Mouse (Mus musculus) bone marrow, adult 2 months (tissue): ENCODE data around the gene Pvr. TPM values are rescaled to one million over a fixed set of nuclear protein-coding genes. Genes with fewer than 3 reads are reported as not detected.

Source experiments
- H3K27ac ChIP-seq: fragments of 200-500 bp; 2 replicates; pipeline ENCODE4 v1.5.1; 2012; ENCODE audit warnings: low read depth, mild to moderate bottlenecking, control low read depth, inconsistent platforms, low read length; ENCODE audit not compliant: control insufficient read depth, poor library complexity, insufficient read depth
- H3K4me1 ChIP-seq: fragments of 200-500 bp; 2 replicates; pipeline ENCODE4 v1.6.1; 2011; ENCODE audit warnings: low read length; ENCODE audit not compliant: control insufficient read depth, insufficient read depth
- H3K4me3 ChIP-seq: fragments of 200-500 bp; replicated peaks from 2 replicates; pipeline ENCODE3; 2011; ENCODE audit warnings: mild to moderate bottlenecking, low read depth, low read length, control low read depth; ENCODE audit not compliant: control insufficient read depth
- CTCF ChIP-seq: fragments of 200-500 bp; IDR thresholded peaks from 2 replicates; pipeline ENCODE4 v1.5.1; 2011; ENCODE audit warnings: low read length, control low read depth; ENCODE audit not compliant: control insufficient read depth, insufficient read depth
- POLR2A ChIP-seq: fragments of 200-500 bp; IDR thresholded peaks from 2 replicates; pipeline ENCODE4 v1.6.1; 2011; ENCODE audit warnings: low read depth, mild to moderate bottlenecking, control low read depth, low read length, borderline replicate concordance; ENCODE audit not compliant: control insufficient read depth
- WGBS: fragments of 180-500 bp; shearing (Covaris S2); methylation state at CpG from one replicate; pipeline ENCODE4 v1.1.7; 2018; 5-methylcytosine and 5-hydroxymethylcytosine counted together
- polyA plus RNA-seq: library from polyadenylated mRNA; stranded (reverse); fragments of >200 nt; gene quantifications from 2 replicates; pipeline ENCODE4 v1.2.4, GENCODE M21; 2011; ENCODE audit warnings: low replicate concordance; ENCODE audit not compliant: missing spikeins, insufficient read depth, insufficient read length

Gene Pvr
- polyA plus RNA-seq, 1 experiment = 4.7 TPM

GRCm38 (mm10) chr7:19889881-19890280 is 31.1 kb downstream of the Pvr start:
- 34% methylated on average over 8 of the region's 8 CpGs for WGBS
- TF ChIP-seq CTCF (peak; percentile 77), POLR2A (no peak)
- H3K4me3 ChIP-seq = no peak overlapping the region
- H3K4me1 ChIP-seq = no peaks in the 10 kb centered on the region; the same call in 1 of the 2 replicates
- H3K27ac ChIP-seq = no peak overlapping the region

- Histone ChIP-seq H3K27ac (no peak within 1 kb of the TSS), H3K4me1 (no peaks in the 10 kb centered on the region; the same call in 1 of the 2 replicates), H3K4me3 (no peak within 1 kb of the TSS)
- no peak for TF ChIP-seq POLR2A
- TF ChIP-seq CTCF = no peak
- WGBS = 63% methylated on average over 7 of the region's 7 CpGs
These were observed 33.1 kb downstream of the Pvr start, which contains the start of gene Ceacam19 for GRCm38 (mm10) chr7:19887849-19888248. Gene Ceacam19 (minus strand): TSS chr7:19887965.

GRCm38 (mm10) chr7:19880754-19881153 is 40.2 kb downstream of the Pvr start:
- TF ChIP-seq POLR2A (no peak), CTCF (no peak)
- 81% methylated on average over 8 of the region's 8 CpGs for WGBS
- no peak overlapping the region for H3K4me3 ChIP-seq
- peaks cover 1% of the 10 kb centered on the region for H3K4me1 ChIP-seq
- no peak overlapping the region for H3K27ac ChIP-seq

GRCm38 (mm10) chr7:19876781-19877425 is 44.1 kb downstream of the Pvr start:
- Histone ChIP-seq H3K27ac (peak overlapping the region; percentile 11; the same call in 1 of the 2 replicates), H3K4me3 (no peak overlapping the region), H3K4me1 (peaks cover 3% of the 10 kb centered on the region)
- no peak for TF ChIP-seq POLR2A
- TF ChIP-seq CTCF = no peak
- WGBS = 14% methylated on average over 14 of the region's 14 CpGs

GRCm38 (mm10) chr7:19875948-19876682 is 44.8 kb downstream of the Pvr start:
- Histone ChIP-seq H3K4me1 (peaks cover 5% of the 10 kb centered on the region), H3K4me3 (no peak overlapping the region), H3K27ac (no peak overlapping the region)
- TF ChIP-seq CTCF = no peak
- 27% methylated on average over 13 of the region's 13 CpGs for WGBS

GRCm38 (mm10) chr7:19871943-19872601 is 48.9 kb downstream of the Pvr start:
- 11% methylated on average over 5 of the region's 5 CpGs for WGBS
- Histone ChIP-seq H3K4me3 (no peak overlapping the region), H3K4me1 (peaks cover 6% of the 10 kb centered on the region), H3K27ac (peak overlapping the region; percentile 88; the same call in 1 of the 2 replicates)
- TF ChIP-seq CTCF = peak; percentile 78
- no peak for TF ChIP-seq POLR2A

- H3K27ac ChIP-seq = peak overlapping the region; percentile 88
- peak overlapping the region; percentile 29 for H3K4me3 ChIP-seq
These were observed 49.8 kb downstream of the Pvr start for GRCm38 (mm10) chr7:19871137-19871621.

GRCm38 (mm10) chr7:19867751-19868399 is 53.1 kb downstream of the Pvr start:
- no peak overlapping the region for H3K27ac ChIP-seq
- H3K4me3 ChIP-seq = no peak overlapping the region
- H3K4me1 ChIP-seq = peaks cover 5% of the 10 kb centered on the region; the same call in 1 of the 2 replicates
- no peak for TF ChIP-seq CTCF
- no peak for TF ChIP-seq POLR2A
- 88% methylated on average over 16 of the region's 16 CpGs for WGBS

More at GRCm38 (mm10) chr7:19871137-19871621, 49.8 kb downstream of the Pvr start:
- TF ChIP-seq POLR2A = no peak; the same call in 1 of the 2 replicates
- TF ChIP-seq CTCF = no peak
- peaks cover 6% of the 10 kb centered on the region for H3K4me1 ChIP-seq
- 1% methylated on average over 10 of the region's 10 CpGs for WGBS
